Mouse (Mus musculus): Measurements from ENCODE around the gene Sstr3. TPM values are rescaled to one million over a fixed set of nuclear protein-coding genes. Genes with fewer than 3 reads are reported as not detected.

The Sstr3 gene
- polyA plus RNA-seq, 1 experiment from 2014 or later: 0.23 TPM

DNA sequence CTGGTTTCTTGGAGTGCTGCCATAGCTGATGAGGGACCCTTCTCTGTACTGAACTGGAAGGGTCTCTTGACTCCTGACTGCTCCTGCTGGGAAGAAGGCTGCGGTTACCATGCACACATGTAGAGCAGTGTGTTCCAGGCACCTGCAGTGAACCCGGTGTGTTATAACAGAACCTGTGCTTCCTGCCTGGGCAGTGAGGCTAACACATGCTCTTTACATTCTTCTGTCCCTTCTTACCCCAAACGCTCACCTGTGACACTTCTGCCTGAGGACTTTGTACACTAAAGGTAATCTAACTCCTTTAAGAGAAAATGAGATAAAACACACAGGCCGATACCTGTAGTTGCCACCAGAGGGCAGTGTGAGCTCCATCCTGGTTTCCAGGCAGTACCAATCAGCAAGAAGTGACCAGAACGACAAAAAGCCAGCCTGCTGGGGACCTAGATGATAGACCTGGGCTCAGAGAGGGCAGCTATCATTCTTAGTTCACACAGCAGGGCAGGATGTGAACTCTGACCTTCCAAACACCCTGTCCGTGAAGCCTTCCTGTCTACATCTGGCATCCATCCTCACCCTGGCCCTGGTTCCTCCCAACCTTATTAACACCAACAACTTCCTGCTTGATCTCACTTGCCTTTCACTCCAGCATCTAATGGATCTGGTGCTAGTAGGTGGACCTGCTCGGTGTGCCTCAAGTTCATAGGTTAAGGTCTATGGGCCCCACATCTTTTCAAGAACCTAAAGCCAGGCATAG is 29.9 kb downstream of the Sstr3 start:
- Histone ChIP-seq H3K27ac (ENCODE audit: low read depth, low read length) (no peak overlapping the region), H3K27me3 (ENCODE audit: control insufficient read depth, insufficient read depth, low read length) (no peaks in the 10 kb centered on the region), H3K36me3 (ENCODE audit: control insufficient read depth, insufficient read depth, low read length) (no peaks in the 10 kb centered on the region), H3K9ac (ENCODE audit: low read depth, low read length) (no peak overlapping the region), H3K4me3 (ENCODE audit: low read length) (no peak overlapping the region), H3K4me2 (replicated peaks; ENCODE audit: low read depth, low read length) (no peak overlapping the region), H3K4me1 (ENCODE audit: control insufficient read depth, insufficient read depth, low read length) (peaks cover 22% of the 10 kb centered on the region), H3K9me3 (ENCODE audit: control insufficient read depth, low read length) (no peaks in the 10 kb centered on the region)
- ATAC-seq (ENCODE audit: low FRiP score, low TSS enrichment): peak; percentile 55; the same call in 1 of the 2 replicates
- WGBS: 28% methylated on average over 7 of the region's 7 CpGs

GRCm38 (mm10) chr15:78513019-78513418 is 31.5 kb downstream of the Sstr3 start:
- ATAC-seq (ENCODE audit: low FRiP score, low TSS enrichment): no peak
- H3K9me3 ChIP-seq (ENCODE audit: control insufficient read depth, low read length): no peaks in the 10 kb centered on the region
- no peak overlapping the region for H3K4me2 ChIP-seq (replicated peaks; ENCODE audit: low read depth, low read length)
- no peaks in the 10 kb centered on the region for H3K27me3 ChIP-seq (ENCODE audit: control insufficient read depth, insufficient read depth, low read length)
- no peak overlapping the region for H3K9ac ChIP-seq (ENCODE audit: low read depth, low read length)
- H3K4me1 ChIP-seq (ENCODE audit: control insufficient read depth, insufficient read depth, low read length): peaks cover 22% of the 10 kb centered on the region
- WGBS: 78% methylated on average over 14 of the region's 14 CpGs
- H3K36me3 ChIP-seq (ENCODE audit: control insufficient read depth, insufficient read depth, low read length): no peaks in the 10 kb centered on the region
- H3K4me3 ChIP-seq (ENCODE audit: low read length): no peak overlapping the region
- no peak overlapping the region for H3K27ac ChIP-seq (ENCODE audit: low read depth, low read length)

GRCm38 (mm10) chr15:78511951-78512350 is 32.5 kb downstream of the Sstr3 start:
- Histone ChIP-seq H3K4me2 (replicated peaks; ENCODE audit: low read depth, low read length) (no peak overlapping the region), H3K4me1 (ENCODE audit: control insufficient read depth, insufficient read depth, low read length) (peaks cover 22% of the 10 kb centered on the region), H3K27me3 (ENCODE audit: control insufficient read depth, insufficient read depth, low read length) (no peaks in the 10 kb centered on the region), H3K36me3 (ENCODE audit: control insufficient read depth, insufficient read depth, low read length) (no peaks in the 10 kb centered on the region), H3K9me3 (ENCODE audit: control insufficient read depth, low read length) (no peaks in the 10 kb centered on the region), H3K4me3 (ENCODE audit: low read length) (no peak overlapping the region), H3K9ac (ENCODE audit: low read depth, low read length) (peak overlapping the region; percentile 7; the same call in 1 of the 2 replicates), H3K27ac (ENCODE audit: low read depth, low read length) (no peak overlapping the region)
- no peak for ATAC-seq (ENCODE audit: low FRiP score, low TSS enrichment)
- whole genome bisulfite sequencing: 46% methylated on average over 7 of the region's 7 CpGs

GRCm38 (mm10) chr15:78510736-78511135 is 33.7 kb downstream of the Sstr3 start:
- H3K27ac ChIP-seq (ENCODE audit: low read depth, low read length): no peak overlapping the region
- no peak for ATAC-seq (ENCODE audit: low FRiP score, low TSS enrichment)
- WGBS: 93% methylated on average over 6 of the region's 6 CpGs

GRCm38 (mm10) chr15:78510121-78510576 is 34.3 kb downstream of the Sstr3 start:
- no peak; the same call in 1 of the 2 replicates for ATAC-seq (ENCODE audit: low FRiP score, low TSS enrichment)
- 65% methylated on average over 8 of the region's 8 CpGs for WGBS
- no peak overlapping the region for H3K4me3 ChIP-seq (ENCODE audit: low read length)
- H3K4me2 ChIP-seq (replicated peaks; ENCODE audit: low read depth, low read length): no peak overlapping the region
- H3K27ac ChIP-seq (ENCODE audit: low read depth, low read length): no peak overlapping the region
- no peaks in the 10 kb centered on the region for H3K27me3 ChIP-seq (ENCODE audit: control insufficient read depth, insufficient read depth, low read length)
- H3K4me1 ChIP-seq (ENCODE audit: control insufficient read depth, insufficient read depth, low read length): peaks cover 14% of the 10 kb centered on the region; the same call in 1 of the 2 replicates
- H3K9me3 ChIP-seq (ENCODE audit: control insufficient read depth, low read length): peaks cover under 1% of the 10 kb centered on the region; the same call in 1 of the 2 replicates
- H3K36me3 ChIP-seq (ENCODE audit: control insufficient read depth, insufficient read depth, low read length): no peaks in the 10 kb centered on the region
- H3K9ac ChIP-seq (ENCODE audit: low read depth, low read length): no peak overlapping the region

More at GRCm38 (mm10) chr15:78510736-78511135, 33.7 kb downstream of the Sstr3 start:
- Histone ChIP-seq H3K4me1 (ENCODE audit: control insufficient read depth, insufficient read depth, low read length) (peaks cover 14% of the 10 kb centered on the region; the same call in 1 of the 2 replicates), H3K36me3 (ENCODE audit: control insufficient read depth, insufficient read depth, low read length) (no peaks in the 10 kb centered on the region), H3K9ac (ENCODE audit: low read depth, low read length) (no peak overlapping the region), H3K9me3 (ENCODE audit: control insufficient read depth, low read length) (no peaks in the 10 kb centered on the region), H3K27me3 (ENCODE audit: control insufficient read depth, insufficient read depth, low read length) (no peaks in the 10 kb centered on the region), H3K4me2 (replicated peaks; ENCODE audit: low read depth, low read length) (no peak overlapping the region), H3K4me3 (ENCODE audit: low read length) (no peak overlapping the region)

GRCm38 (mm10) chr15:78509297-78509899 is 35.1 kb downstream of the Sstr3 start:
- Histone ChIP-seq H3K4me3 (ENCODE audit: low read length) (no peak overlapping the region), H3K27ac (ENCODE audit: low read depth, low read length) (no peak overlapping the region)
- ATAC-seq (ENCODE audit: low FRiP score, low TSS enrichment): no peak

GRCm38 (mm10) chr15:78508443-78508842 is 36.0 kb downstream of the Sstr3 start:
- no peak for ATAC-seq (ENCODE audit: low FRiP score, low TSS enrichment)
- peaks cover 4% of the 10 kb centered on the region; the same call in 1 of the 2 replicates for H3K9me3 ChIP-seq (ENCODE audit: control insufficient read depth, low read length)
- H3K27ac ChIP-seq (ENCODE audit: low read depth, low read length): no peak overlapping the region
- H3K4me2 ChIP-seq (replicated peaks; ENCODE audit: low read depth, low read length): no peak overlapping the region
- no peaks in the 10 kb centered on the region for H3K27me3 ChIP-seq (ENCODE audit: control insufficient read depth, insufficient read depth, low read length)
- no peaks in the 10 kb centered on the region for H3K36me3 ChIP-seq (ENCODE audit: control insufficient read depth, insufficient read depth, low read length)
- H3K4me3 ChIP-seq (ENCODE audit: low read length): no peak overlapping the region
- 71% methylated on average over 7 of the region's 7 CpGs for WGBS
- H3K4me1 ChIP-seq (ENCODE audit: control insufficient read depth, insufficient read depth, low read length): peaks cover 14% of the 10 kb centered on the region; the same call in 1 of the 2 replicates
- no peak overlapping the region for H3K9ac ChIP-seq (ENCODE audit: low read depth, low read length)

More at GRCm38 (mm10) chr15:78509297-78509899, 35.1 kb downstream of the Sstr3 start:
- Histone ChIP-seq H3K36me3 (ENCODE audit: control insufficient read depth, insufficient read depth, low read length) (no peaks in the 10 kb centered on the region), H3K27me3 (ENCODE audit: control insufficient read depth, insufficient read depth, low read length) (no peaks in the 10 kb centered on the region), H3K4me2 (replicated peaks; ENCODE audit: low read depth, low read length) (no peak overlapping the region), H3K9ac (ENCODE audit: low read depth, low read length) (no peak overlapping the region; the same call in 1 of the 2 replicates), H3K4me1 (ENCODE audit: control insufficient read depth, insufficient read depth, low read length) (peaks cover 14% of the 10 kb centered on the region; the same call in 1 of the 2 replicates), H3K9me3 (ENCODE audit: control insufficient read depth, low read length) (peaks cover 4% of the 10 kb centered on the region; the same call in 1 of the 2 replicates)
- 49% methylated on average over 12 of the region's 12 CpGs for WGBS

DNA sequence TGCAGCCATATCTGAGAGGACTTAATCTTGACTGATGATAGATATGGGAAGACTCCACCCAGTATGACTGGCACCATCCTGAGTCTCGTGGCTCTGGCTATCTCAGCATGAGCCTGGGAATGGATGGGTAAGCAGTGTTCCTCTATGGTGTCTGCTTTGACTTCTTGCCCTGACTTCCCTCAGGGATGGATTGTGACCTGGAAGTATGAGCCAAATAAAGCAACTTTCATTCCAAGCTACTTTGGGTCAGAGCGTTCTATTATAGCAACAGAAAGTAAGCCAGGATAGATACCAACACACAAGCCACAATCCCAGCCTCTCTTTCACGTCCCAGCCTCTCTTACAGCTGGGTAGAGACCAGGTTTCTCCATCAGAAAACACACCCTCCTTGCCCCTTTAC is 38.9 kb downstream of the Sstr3 start:
- ATAC-seq (ENCODE audit: low FRiP score, low TSS enrichment): no peak
- H3K36me3 ChIP-seq (ENCODE audit: control insufficient read depth, insufficient read depth, low read length): no peaks in the 10 kb centered on the region

GRCm38 (mm10) chr15:78504816-78505215 is 39.7 kb downstream of the Sstr3 start:
- Histone ChIP-seq H3K27me3 (ENCODE audit: control insufficient read depth, insufficient read depth, low read length) (no peaks in the 10 kb centered on the region), H3K9me3 (ENCODE audit: control insufficient read depth, low read length) (peaks cover 4% of the 10 kb centered on the region; the same call in 1 of the 2 replicates), H3K36me3 (ENCODE audit: control insufficient read depth, insufficient read depth, low read length) (no peaks in the 10 kb centered on the region), H3K4me1 (ENCODE audit: control insufficient read depth, insufficient read depth, low read length) (peaks cover 2% of the 10 kb centered on the region; the same call in 1 of the 2 replicates), H3K27ac (ENCODE audit: low read depth, low read length) (no peak overlapping the region), H3K4me2 (replicated peaks; ENCODE audit: low read depth, low read length) (no peak overlapping the region), H3K4me3 (ENCODE audit: low read length) (no peak overlapping the region), H3K9ac (ENCODE audit: low read depth, low read length) (no peak overlapping the region)
- 91% methylated on average over 5 of the region's 5 CpGs for WGBS
- no peak for ATAC-seq (ENCODE audit: low FRiP score, low TSS enrichment)

More for the DNA sequence above, 38.9 kb downstream of the Sstr3 start:
- Histone ChIP-seq H3K4me3 (ENCODE audit: low read length) (no peak overlapping the region), H3K4me2 (replicated peaks; ENCODE audit: low read depth, low read length) (no peak overlapping the region), H3K27me3 (ENCODE audit: control insufficient read depth, insufficient read depth, low read length) (no peaks in the 10 kb centered on the region), H3K9ac (ENCODE audit: low read depth, low read length) (no peak overlapping the region), H3K9me3 (ENCODE audit: control insufficient read depth, low read length) (peaks cover 4% of the 10 kb centered on the region; the same call in 1 of the 2 replicates), H3K27ac (ENCODE audit: low read depth, low read length) (no peak overlapping the region), H3K4me1 (ENCODE audit: control insufficient read depth, insufficient read depth, low read length) (peaks cover 3% of the 10 kb centered on the region; the same call in 1 of the 2 replicates)
- 84% methylated on average over 3 of the region's 3 CpGs for WGBS

Data from kidney, embryonic 14.5 days (tissue).